Mouse (Mus musculus): ENCODE measurements around the gene Wnk1. TPM values are rescaled to one million over a fixed set of nuclear protein-coding genes. Genes with fewer than 3 reads are reported as not detected.
A peak's percentile ranks its signal among the peaks of the same experiment; 100 is the strongest.

The Wnk1 gene
- polyA plus RNA-seq, 1 experiment: 77.7 TPM

DNA sequence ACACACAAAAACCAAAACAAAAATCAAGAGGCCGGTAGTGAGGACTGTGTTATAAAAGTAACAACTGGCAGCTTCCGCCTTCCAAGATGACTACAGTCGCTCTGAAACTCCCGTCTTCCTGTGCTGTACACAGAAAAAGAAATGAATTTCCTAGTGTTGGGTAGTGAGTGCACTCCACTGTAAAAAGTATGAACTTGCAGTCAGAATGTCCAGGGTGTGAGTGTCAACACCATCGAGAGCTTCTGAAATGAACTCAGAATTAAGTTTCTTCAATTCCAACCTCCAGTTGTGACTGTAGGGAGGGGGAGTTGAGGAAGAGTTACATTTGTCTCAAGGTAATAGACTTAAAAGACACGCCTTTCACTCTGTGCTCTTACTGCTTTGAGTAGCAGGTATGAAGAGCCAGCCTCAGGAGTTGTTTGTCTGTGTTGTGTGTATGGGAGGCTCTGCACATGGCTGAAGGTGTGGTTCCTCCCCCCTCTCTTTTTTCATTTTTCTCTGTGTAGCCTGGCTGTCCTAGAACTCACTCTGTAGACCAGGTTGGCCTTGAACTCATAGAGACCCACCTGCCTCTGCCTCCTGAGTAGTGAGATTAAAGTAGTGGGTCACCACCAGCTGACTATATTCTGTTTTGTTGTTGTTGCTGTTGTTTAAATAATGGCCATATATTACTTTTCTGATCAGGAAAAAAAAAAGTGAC lies 43.9 kb upstream of the Wnk1 start:
- TF ChIP-seq POLR2A (IDR thresholded peaks at IDR 0.05; ENCODE audit: low read depth, low read length) (no peak), CTCF (IDR thresholded peaks at IDR 0.05; ENCODE audit: extremely low read depth, insufficient read depth, insufficient read length, insufficient replicate concordance) (no peak)

DNA sequence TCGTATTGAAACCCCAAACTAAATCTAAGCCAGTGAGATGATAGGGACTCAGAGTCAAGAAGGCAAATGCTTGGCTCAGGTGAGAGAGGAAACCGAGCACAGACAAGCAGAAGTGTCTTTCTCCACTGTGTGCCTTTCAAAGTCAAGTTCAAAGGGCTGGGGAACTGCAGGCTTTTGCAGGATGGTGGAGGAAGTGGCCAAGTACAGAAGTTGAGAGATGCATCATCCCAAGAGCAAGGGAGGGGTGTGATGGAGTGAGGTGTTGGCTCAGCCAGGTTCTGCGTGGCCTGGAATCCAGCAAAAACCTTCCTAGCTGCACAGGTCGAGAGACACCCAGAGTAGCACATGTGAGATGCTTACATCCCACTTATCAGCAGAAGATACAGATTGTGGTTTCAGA lies 43.0 kb upstream of the Wnk1 start:
- Histone ChIP-seq H3K4me1 (ENCODE audit: control insufficient read depth, insufficient read depth, insufficient read length) (peaks cover 23% of the 10 kb centered on the region; the same call in 1 of the 2 replicates), H3K27ac (ENCODE audit: insufficient read depth, low read length) (no peak overlapping the region), H3K4me3 (ENCODE audit: extremely low read depth, insufficient read depth, insufficient read length) (no peak overlapping the region), H3K36me3 (ENCODE audit: control insufficient read depth, insufficient read depth, low read length) (no peaks in the 10 kb centered on the region), H3K27me3 (ENCODE audit: control insufficient read depth, insufficient read depth, low read length) (no peaks in the 10 kb centered on the region)
- no peak for DNase-seq (ENCODE audit: low read depth in 1 of 2, low spot score in 2 of 2)
- 57% methylated on average over 4 of the region's 4 CpGs for WGBS
- TF ChIP-seq POLR2A (IDR thresholded peaks at IDR 0.05; ENCODE audit: low read depth, low read length): no peak
- TF ChIP-seq CTCF (IDR thresholded peaks at IDR 0.05; ENCODE audit: extremely low read depth, insufficient read depth, insufficient read length, insufficient replicate concordance): no peak

More for the DNA sequence above, 43.9 kb upstream of the Wnk1 start:
- Histone ChIP-seq H3K27me3 (ENCODE audit: control insufficient read depth, insufficient read depth, low read length) (no peaks in the 10 kb centered on the region), H3K4me1 (ENCODE audit: control insufficient read depth, insufficient read depth, insufficient read length) (peaks cover 23% of the 10 kb centered on the region; the same call in 1 of the 2 replicates), H3K27ac (ENCODE audit: insufficient read depth, low read length) (peak overlapping the region; percentile 45), H3K4me3 (ENCODE audit: extremely low read depth, insufficient read depth, insufficient read length) (no peak overlapping the region), H3K36me3 (ENCODE audit: control insufficient read depth, insufficient read depth, low read length) (no peaks in the 10 kb centered on the region)
- peak in 1 of 2 experiments; percentile 28 for DNase-seq (ENCODE audit: low read depth in 1 of 2, low spot score in 2 of 2)
- WGBS: 68% methylated on average over 6 of the region's 6 CpGs

DNA sequence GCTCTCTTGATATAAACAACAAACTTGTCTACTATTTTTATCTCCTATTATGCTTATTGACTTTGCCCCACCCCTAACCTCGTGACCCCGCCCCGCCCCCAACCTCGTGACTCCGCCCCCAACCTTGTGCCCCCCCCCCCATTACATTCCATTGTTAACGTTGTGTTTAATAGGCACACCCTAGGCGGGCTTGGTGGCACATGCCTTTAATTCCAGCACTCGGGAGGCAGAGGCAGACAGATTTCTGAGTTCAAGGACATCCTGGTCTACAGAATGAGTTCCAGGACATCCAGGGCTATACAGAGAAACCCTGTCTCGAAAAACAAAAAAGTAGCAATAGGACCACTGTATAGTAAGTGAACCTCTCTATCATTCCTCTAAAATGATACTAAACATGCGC lies 41.1 kb upstream of the Wnk1 start:
- Histone ChIP-seq H3K4me3 (ENCODE audit: extremely low read depth, insufficient read depth, insufficient read length) (no peak overlapping the region), H3K27ac (ENCODE audit: insufficient read depth, low read length) (no peak overlapping the region), H3K4me1 (ENCODE audit: control insufficient read depth, insufficient read depth, insufficient read length) (peaks cover 22% of the 10 kb centered on the region; the same call in 1 of the 2 replicates), H3K27me3 (ENCODE audit: control insufficient read depth, insufficient read depth, low read length) (no peaks in the 10 kb centered on the region), H3K36me3 (ENCODE audit: control insufficient read depth, insufficient read depth, low read length) (no peaks in the 10 kb centered on the region)
- DNase-seq (ENCODE audit: low read depth in 1 of 2, low spot score in 2 of 2): no peak
- WGBS: 91% methylated on average over 10 of the region's 10 CpGs
- no peak for TF ChIP-seq POLR2A (IDR thresholded peaks at IDR 0.05; ENCODE audit: low read depth, low read length)
- no peak for TF ChIP-seq CTCF (IDR thresholded peaks at IDR 0.05; ENCODE audit: extremely low read depth, insufficient read depth, insufficient read length, insufficient replicate concordance)

DNA sequence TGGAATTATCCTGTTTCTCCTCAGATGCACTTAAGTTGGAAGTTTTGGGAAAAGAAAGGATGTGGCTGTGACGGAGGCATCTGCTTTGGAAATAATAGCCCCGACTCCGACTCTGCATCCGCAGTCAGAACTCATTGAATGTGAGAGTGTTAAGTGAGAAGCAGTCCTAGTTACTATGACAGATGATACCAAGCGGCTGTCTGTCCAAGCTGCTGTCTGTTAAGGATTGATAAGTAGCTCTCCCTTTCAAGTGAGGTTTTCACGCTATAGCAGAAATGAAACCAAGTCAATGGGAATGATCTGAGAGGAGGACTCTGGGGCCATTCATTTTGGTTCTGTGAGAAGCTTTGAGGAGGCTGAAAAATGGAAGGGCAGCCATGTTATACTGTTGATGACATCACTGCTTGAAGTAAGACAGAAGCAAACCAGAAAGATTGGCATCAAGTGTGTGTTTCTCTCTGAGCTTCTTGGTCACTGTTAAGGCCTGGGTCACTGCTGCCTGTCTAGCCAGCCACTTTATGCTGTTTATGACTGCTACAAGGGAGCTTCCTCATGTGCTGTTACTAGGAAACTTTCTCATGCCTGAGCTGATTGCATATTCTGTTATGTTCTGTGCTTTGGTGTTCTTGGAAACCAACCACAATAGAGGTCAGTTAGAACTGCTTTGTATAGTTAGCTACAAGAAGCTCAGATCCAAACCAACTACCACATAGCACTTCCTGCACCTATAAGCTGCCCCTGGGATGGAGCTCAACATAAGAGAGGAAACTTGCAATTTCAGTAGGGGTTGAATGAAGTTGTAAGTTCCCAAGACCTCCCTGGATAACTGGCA lies 38.4 kb upstream of the Wnk1 start:
- Histone ChIP-seq H3K27ac (ENCODE audit: insufficient read depth, low read length) (no peak overlapping the region), H3K4me1 (ENCODE audit: control insufficient read depth, insufficient read depth, insufficient read length) (peaks cover 5% of the 10 kb centered on the region; the same call in 1 of the 2 replicates), H3K36me3 (ENCODE audit: control insufficient read depth, insufficient read depth, low read length) (no peaks in the 10 kb centered on the region), H3K27me3 (ENCODE audit: control insufficient read depth, insufficient read depth, low read length) (no peaks in the 10 kb centered on the region), H3K4me3 (ENCODE audit: extremely low read depth, insufficient read depth, insufficient read length) (no peak overlapping the region)
- 75% methylated on average over 6 of the region's 6 CpGs for WGBS
- DNase-seq (ENCODE audit: low read depth in 1 of 2, low spot score in 2 of 2): no peak
- TF ChIP-seq CTCF (IDR thresholded peaks at IDR 0.05; ENCODE audit: extremely low read depth, insufficient read depth, insufficient read length, insufficient replicate concordance) (no peak), POLR2A (IDR thresholded peaks at IDR 0.05; ENCODE audit: low read depth, low read length) (no peak)

DNA sequence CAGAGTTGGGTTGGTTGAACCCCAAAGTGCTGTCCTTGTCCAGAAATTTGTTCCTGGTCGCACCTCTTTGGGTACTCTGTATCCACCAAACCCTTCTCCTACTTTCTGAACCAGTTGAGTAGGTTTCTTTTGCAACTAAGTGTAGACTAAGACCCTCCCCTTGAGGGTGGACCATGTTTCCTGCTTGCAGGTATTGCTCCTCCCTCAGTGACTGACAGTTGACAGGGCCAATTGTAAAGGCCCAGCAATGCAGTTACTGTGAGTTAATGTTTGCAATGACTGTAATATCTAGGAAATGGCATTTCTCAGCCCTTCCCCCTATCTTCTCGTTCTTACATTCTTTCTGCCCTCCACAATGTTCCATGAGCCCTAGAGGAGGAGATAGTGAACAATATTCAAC lies 34.2 kb upstream of the Wnk1 start:
- Histone ChIP-seq H3K4me3 (ENCODE audit: extremely low read depth, insufficient read depth, insufficient read length) (no peak overlapping the region), H3K27me3 (ENCODE audit: control insufficient read depth, insufficient read depth, low read length) (no peaks in the 10 kb centered on the region), H3K27ac (ENCODE audit: insufficient read depth, low read length) (no peak overlapping the region), H3K36me3 (ENCODE audit: control insufficient read depth, insufficient read depth, low read length) (no peaks in the 10 kb centered on the region), H3K4me1 (ENCODE audit: control insufficient read depth, insufficient read depth, insufficient read length) (no peaks in the 10 kb centered on the region; the same call in 1 of the 2 replicates)
- 84% methylated on average over 2 of the region's 2 CpGs for WGBS
- no peak for DNase-seq (ENCODE audit: low read depth in 1 of 2, low spot score in 2 of 2)
- TF ChIP-seq CTCF (IDR thresholded peaks at IDR 0.05; ENCODE audit: extremely low read depth, insufficient read depth, insufficient read length, insufficient replicate concordance) (no peak), POLR2A (IDR thresholded peaks at IDR 0.05; ENCODE audit: low read depth, low read length) (no peak)

DNA sequence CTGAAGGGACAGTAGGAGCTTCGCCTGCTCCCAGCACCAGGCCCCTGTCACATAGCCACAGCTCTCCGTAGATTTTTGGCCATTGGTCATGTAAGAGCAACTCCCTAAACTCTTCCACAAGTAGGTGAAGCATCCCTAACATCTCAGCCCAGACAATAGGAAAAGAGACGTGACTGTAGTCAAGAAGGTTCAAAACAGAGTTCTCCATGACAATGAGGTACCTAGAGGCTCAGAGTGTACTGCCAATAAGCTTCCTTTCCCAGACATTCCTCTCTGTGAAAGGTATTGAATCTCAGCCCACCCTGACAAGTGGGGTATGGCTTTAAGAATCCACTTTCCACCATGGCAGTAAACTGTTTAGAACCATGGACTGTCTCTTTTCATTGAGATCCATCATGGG lies 31.1 kb upstream of the Wnk1 start:
- no peaks in the 10 kb centered on the region for H3K36me3 ChIP-seq (ENCODE audit: control insufficient read depth, insufficient read depth, low read length)
- no peak overlapping the region for H3K4me3 ChIP-seq (ENCODE audit: extremely low read depth, insufficient read depth, insufficient read length)
- H3K27ac ChIP-seq (ENCODE audit: insufficient read depth, low read length): no peak overlapping the region
- 94% methylated on average over 3 of the region's 3 CpGs for WGBS
- no peak for DNase-seq (ENCODE audit: low read depth in 1 of 2, low spot score in 2 of 2)
- TF ChIP-seq CTCF (IDR thresholded peaks at IDR 0.05; ENCODE audit: extremely low read depth, insufficient read depth, insufficient read length, insufficient replicate concordance) (no peak), POLR2A (IDR thresholded peaks at IDR 0.05; ENCODE audit: low read depth, low read length) (no peak)
- H3K4me1 ChIP-seq (ENCODE audit: control insufficient read depth, insufficient read depth, insufficient read length): peaks cover 8% of the 10 kb centered on the region; the same call in 1 of the 2 replicates
- no peaks in the 10 kb centered on the region for H3K27me3 ChIP-seq (ENCODE audit: control insufficient read depth, insufficient read depth, low read length)

Measured in spleen, adult 2 months (tissue).